Mouse (Mus musculus): ENCODE measurements around the gene Ano6.

GRCm38 (mm10) chr15:95820142-95820541 is 29.5 kb downstream of the Ano6 start:
- no peak for TF ChIP-seq CTCF (IDR thresholded peaks at IDR 0.05; ENCODE audit: borderline replicate concordance, insufficient read depth, low read depth, low read length)
- no peak for TF ChIP-seq POLR2A (IDR thresholded peaks at IDR 0.05; ENCODE audit: borderline replicate concordance, insufficient read depth, low read length)

Data from cerebellum, adult 2 months (tissue).